Mouse (Mus musculus): ENCODE measurements around the gene Scgb1b29.
"Not testable (repeated sequence)": the region's sequence is repeated elsewhere in the genome, so short reads cannot be mapped to it uniquely, and the experiment has no call there.

The Scgb1b29 gene

DNA sequence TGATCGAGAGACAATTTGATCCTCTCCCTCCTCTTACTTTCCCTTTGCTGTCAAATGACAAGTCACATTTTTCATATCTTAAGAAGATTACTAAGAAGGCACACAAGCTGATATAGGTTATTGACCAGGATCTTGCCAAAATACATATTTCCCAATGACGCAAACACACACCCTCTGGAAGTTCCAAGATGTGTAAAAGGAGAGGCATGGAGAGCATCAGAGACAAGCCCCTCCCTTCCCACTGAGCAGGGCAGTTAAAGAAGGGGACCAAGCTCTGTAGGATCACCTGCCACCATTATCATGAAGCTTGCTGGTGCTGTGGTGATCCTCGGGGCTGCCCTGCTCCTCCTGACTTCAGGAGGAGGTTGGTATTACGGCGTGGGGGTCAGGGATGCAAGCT is at the start of gene Scgb1b29:
Gene Scgb1b29 (plus strand): TSS at position 301 of the 400 bp plus-strand sequence.
- not testable (repeated sequence) for DNase-seq

DNA sequence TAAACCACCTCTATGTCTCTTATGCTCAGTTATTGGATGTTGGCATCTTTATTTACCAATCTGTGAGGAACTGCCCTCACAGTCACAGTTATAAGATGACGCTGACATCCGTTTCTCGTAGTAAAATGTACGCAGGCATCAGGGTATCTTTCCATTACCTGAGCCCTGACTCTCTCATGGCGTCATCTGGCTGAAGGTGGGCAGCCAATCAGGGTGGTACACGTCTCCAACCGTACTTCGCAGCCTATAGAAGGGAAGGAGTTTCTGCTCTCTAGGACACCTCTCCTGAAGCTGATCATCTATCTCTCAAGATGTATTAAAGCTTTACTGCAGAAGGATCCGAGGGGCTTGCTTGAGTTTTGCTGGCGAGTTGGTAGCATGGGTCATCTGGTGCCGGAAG is 12.7 kb upstream of the Scgb1b29 start:
- DNase-seq: not testable (repeated sequence)

Data from cerebellum, postnatal 10 days (tissue).